Mouse (Mus musculus) cerebellum, postnatal 4 days (tissue): Measurements from ENCODE around the gene Pcbp2.

Experiments
- DNase-seq, 2 experiments: peaks; one replicate each; pipeline ENCODE4 v3.0.0; 2022; ENCODE audit warnings: low spot score in 2 of 2, mixed read lengths in 1 of 2

Pcbp2 gene

DNA sequence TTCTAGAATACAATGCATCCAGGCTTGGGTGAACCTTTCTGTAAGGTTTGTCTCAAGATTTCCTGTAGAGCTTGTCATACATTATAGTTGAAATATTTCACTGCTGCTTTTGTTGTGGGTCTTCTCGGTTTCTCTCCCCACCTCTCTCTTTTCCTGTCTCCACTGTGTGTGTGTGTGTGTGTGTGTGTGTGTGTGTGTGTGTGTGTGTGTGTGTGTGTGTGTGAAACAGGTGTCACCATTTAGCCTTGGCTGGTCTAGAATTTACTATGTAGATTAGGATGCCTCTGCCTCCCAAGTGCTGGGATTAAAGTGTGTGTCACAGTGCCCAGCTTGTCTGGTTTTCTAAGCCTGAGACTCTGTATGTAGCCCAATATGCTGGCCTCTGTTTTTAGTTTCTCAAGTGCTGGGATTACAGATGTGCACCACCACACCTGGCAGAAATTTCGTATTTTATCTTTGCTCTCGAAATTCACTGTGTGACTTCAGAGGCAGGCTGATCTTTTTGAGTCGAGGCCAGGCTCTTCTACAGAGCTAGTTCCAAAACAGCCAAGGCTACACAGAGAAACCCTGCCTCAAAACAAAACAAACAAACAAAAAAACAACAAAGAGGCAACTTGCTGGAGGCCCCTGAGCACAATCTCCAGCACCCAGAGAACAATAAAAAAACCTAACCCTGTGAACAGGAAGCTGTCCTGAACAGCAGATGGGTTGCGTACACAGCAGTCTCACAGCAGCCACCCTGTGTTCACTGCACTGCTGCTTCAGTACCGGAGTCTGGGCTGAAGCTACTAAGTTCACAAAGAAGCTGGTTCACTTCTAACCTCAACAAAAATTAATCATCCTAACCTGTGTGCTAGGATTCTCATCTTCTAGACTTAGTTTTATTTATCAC lies 56.0 kb downstream of the Pcbp2 start:
- no peak for DNase-seq

DNA sequence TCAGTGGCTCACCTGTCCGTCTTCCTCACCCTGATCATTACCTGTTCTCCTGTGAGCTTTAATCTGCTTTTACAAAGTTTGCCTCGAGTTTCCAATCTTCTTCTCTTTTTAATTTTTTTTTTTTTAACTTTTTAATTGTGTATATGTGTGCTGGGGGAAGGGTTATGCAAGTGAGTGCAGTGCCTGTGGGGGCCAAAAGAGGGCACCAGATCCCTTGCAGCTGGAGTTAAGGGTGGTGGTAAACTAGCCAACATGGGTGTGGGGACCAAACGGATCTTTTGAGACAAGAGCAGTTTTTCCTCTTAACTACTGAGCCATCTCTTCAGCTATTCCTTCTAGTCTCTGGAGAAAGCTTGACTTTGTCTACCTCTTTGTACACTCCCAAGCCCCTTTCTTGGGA lies 57.6 kb downstream of the Pcbp2 start:
- DNase-seq, result no peak

DNA sequence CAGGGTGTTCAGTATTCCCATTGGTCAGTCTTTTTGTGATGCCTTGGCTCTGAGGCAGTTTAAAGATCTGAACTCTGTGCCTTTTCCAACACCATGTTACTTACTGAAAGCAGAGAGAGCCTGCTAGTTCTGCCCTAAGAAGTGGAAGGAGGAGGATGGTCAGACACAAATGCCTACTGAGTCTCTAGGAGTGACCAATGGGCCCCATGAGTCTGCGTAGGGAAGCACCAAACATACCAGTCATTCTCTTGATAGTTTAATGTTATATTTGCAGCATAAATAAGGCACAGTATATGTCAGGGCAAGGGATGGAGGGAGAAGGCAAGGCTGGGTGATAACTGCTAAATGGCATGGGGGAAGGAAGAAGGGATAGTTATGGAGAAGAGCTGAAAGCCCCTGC lies 58.1 kb downstream of the Pcbp2 start:
- no peak for DNase-seq

- DNase-seq, result no peak
These were observed 60.2 kb downstream of the Pcbp2 start for GRCm38 (mm10) chr15:102530566-102530965.

DNA sequence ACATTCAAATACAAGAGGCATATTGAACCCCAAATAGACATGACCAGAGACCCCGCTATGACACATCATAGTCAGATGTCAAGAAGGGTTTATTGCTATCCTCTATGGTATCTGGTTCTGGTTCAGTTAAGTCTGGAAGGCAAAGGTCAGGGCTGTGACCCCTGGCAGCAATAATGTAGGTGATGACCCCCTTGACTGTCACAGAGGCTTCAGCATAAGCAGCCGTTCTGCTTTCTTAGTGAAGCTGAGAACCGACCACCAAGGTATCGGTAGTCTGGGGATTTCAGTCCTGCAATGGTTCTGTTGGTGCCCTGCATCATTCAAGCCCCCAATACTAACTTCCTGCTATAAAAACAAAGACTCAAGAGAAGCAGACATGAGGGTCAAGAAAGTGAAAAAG lies 61.2 kb downstream of the Pcbp2 start:
- DNase-seq, result no peak

- no peak for DNase-seq
These were observed 62.0 kb downstream of the Pcbp2 start for GRCm38 (mm10) chr15:102532106-102532900.

DNA sequence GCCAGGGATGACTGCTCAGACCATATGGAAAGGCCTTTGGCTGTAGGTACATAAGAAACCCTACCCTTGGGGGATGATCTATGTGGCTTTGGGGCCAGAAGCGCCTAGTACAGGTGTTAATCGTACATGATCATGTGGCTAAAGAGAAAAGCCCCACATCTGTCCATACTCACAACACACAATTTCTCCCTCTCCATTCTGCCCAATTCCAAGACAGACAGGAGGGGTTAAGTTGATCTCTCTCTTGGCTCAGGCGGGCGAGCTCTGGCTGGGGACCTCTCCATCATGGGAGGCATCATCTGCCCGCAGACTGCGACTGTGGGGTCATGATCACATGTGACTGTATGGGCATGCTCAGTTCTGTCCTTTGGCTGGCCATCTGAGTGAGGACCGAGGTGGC lies 63.6 kb downstream of the Pcbp2 start:
- no peak for DNase-seq

DNA sequence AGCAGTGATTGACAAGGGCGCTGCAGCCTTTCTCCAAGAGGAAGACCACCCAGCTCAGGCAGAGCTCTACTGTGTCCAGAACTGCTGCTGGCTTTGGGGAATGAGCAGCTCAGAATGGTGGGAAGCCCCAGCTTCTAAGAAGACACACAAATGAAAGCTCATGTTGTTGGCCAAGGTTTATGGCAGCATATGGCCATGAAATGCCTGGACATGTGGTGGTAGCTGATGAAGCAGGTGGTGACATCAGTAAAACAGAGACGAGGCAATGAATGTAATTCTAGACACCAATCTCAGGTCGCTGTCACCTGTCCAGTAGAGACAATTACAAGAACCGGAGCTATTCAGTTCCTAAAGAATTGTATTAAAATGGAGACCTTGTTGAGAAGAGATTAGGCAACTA lies 74.5 kb downstream of the Pcbp2 start:
- DNase-seq, result no peak

- DNase-seq, result no peak
These were observed 75.9 kb downstream of the Pcbp2 start for GRCm38 (mm10) chr15:102546246-102546645.

DNA sequence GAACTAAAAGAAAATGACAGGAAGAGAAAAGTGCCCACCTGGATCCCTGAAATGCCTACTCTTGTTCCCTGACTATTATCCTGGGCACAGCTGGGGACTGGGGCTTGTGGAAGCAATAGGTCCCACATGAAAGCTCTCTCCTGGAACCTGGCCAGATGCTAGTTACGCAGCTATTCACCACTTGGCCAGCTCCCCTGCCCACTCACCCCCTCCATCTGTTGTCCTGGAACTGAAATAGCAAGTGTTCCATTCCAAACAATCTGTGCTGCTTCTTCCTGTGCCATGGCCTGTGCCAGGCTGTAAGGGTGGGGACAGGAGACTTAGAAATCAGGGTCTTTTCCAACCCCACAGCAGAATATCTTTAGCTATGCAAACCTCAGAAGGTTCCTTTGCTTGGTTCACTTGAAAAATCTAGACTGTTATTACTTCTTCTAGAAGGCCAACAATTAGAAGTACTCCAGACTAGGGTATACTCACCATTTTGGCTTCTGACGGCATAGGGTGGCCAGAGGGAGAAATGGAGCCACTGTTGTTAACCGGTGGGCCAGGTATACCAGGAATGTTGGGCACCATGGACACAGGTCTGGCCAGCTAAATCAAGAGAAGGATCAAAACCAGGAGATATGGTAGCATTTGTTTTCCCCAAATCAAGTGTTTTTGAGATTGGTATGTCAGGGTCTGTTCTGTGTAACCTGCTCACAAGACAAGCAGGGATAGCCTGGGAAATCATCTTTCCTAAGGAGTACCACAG lies 76.5 kb downstream of the Pcbp2 start:
- peak; percentile 41 to 85 for DNase-seq

DNA sequence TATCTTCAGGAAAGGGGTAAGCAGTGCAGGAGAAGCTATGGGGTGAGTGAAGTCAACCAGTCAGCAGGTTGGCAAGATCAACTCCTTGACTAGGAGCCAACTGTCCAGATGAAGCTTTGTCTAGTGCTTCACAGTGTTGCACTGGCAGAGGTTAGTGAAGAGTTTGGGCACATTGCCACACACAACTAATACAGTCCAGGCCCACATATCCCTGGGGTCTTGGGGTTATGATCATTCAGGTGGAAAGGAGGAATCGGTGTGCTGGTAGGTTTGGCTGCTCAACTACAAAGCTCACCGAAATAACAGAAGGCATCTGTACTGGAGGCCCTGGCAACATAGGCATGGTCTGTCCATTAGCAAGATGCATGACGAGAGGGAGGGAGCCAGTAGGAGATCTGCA lies 77.1 kb downstream of the Pcbp2 start:
- DNase-seq, result peak; percentile 25 to 86
